Mouse (Mus musculus): ENCODE measurements around the gene Hnrnpa3.
"Not testable (repeated sequence)": the region's sequence is repeated elsewhere in the genome, so short reads cannot be mapped to it uniquely, and the experiment has no call there.

Gene Hnrnpa3

DNA sequence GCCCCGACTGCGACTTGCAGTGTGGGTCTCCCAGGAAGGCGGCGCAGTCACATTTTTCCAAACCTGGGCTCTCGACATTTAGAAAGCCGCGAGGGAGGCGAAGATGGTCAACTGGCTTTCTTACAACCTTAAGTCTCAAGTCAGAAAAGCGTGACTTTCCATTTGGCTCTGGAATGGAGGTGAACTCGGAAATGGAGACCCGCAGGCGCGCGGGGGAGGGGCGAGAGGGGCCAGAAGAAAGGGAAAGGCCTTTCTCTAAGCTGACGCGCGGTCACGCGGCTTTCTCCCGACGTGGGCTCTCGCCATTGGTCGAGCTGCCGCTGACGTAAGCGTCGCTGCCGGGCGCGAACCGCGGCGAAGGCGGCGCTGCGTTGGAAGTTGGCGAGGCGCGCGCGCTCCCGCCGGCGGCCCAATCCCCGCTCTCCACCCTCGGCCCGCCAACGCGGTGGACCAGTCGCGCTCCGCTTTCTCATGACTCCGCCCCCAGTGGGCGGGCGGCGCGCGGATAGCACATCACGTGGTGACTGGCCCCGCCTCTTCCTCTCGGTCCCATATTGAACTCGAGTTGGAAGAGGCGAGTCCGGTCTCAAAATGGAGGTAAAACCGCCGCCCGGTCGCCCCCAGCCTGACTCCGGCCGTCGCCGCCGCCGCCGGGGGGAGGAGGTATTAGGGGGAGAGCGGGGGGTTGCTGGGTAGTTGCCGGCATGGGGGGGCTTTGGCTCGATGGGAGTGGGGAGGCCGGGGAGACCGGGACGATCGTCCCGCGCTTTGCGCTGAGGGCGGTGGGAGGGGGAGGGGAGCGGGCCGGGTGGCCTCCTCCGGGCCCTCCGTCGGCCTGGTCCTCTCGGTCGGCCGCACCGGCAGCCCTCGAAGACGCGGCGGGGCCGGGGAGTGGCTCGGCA lies at the start of gene Hnrnpa3:
TSS of gene Hnrnpa3 (plus strand) at position 535 of the 902 bp plus-strand sequence.
- peak; percentile 99 for DNase-seq (ENCODE audit: low spot score)

GRCm38 (mm10) chr2:75609971-75610370 lies 49.1 kb upstream of the Hnrnpa3 start:
- no peak for DNase-seq (ENCODE audit: low spot score)

DNA sequence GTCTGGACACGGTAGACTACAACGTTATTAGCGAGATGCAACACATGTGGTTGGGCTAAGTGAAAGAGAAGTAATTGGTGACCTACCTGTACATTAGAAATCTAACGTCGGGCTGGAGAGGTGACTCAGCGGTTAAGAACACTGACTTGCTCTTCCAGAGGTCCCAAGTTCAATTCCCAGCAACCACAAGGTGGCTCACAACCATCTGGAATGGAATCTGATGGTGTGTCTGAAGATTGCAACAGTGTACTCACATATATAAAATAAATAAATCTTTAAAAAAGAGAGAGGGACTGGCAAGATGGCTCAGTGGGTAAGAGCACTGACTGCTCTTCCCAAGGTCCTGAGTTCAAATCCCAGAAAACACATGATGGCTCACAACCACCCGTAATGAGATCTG lies 48.5 kb upstream of the Hnrnpa3 start:
- not testable (repeated sequence) for DNase-seq (ENCODE audit: low spot score)

DNA sequence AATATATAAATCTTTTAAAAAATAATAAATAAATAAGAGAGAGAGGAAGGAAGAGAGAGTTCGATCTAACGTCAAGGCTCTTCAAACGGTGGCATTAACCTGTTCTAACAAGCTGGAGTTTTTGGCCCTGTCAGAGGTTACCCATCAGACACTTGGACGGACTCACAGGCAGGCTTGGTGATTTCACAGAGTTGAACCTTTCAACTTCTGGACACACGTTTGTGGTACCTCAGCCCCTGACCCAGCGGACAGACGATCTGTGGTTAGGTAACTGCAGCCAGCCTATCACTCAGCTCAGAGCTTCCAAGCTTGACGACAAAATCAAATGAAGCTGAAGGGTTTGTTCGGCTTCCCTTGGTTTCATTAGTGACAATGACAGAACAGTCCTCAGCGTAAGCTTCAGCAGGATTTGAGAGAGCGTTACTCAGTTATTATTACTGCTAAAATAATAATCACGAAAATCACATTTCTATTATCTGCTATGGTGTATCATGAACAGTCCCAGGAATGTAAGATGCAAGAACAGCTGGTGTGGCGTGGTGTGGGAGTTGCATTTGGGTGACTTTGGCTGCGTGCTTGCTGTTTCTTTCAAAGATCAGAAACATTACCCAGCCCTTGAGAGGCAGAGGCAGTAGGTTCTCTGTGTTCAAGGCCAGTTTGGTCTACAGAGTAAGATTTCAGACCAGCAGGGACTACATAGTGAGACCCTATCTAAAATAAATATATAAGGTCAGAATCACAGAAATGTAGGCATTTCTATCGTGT lies 47.8 kb upstream of the Hnrnpa3 start:
- DNase-seq (ENCODE audit: low spot score), result no peak

GRCm38 (mm10) chr2:75612006-75612405 lies 47.1 kb upstream of the Hnrnpa3 start:
- DNase-seq (ENCODE audit: low spot score), result no peak

DNA sequence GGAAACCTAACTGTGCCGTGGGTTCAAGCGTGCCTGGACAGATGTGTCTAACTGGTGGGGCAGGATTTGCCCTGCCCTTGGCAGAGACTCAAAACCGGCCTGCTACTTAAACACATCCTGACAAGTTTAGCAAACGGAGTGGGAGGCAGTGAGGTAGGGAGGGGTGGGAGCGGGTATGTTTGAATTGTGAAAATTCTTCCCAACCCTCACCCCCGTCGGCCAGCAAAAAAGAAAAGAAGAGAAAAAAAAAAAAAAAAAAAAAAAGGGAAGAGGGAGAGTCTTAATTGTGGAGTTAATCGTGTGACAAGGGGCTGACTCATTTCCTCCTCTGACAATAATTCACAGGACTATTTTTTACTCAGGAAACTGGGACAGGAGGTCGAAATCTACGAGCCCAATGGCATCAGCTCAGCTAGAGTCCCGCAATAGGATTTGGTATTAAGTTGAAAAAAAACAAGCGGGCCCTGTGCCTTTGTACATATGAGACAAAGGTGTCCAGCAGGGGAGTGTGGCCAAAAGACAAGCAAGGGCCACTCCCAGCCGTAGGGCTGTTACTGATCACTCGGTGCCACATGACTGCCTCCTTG lies 46.0 kb upstream of the Hnrnpa3 start:
- no peak for DNase-seq (ENCODE audit: low spot score)

DNA sequence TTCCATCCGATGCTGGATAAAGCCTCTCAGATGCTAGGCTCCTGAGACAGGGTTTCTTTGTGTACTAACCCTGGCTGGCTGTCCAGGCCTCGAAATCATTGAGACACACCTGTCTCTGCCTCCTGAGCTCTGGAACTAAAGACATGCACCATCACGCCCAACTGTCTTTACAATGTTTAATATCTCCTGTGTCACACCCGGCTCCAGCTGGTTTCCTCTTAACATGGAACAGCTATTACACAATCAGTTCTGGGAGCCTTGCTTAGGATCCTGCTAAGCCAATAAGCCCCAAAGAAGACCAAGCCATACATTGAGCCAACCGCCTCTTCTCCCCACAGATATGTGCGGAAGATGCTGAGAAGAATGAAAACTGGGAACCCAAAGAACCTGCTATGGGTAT lies 44.5 kb upstream of the Hnrnpa3 start:
- no peak for DNase-seq (ENCODE audit: low spot score)

GRCm38 (mm10) chr2:75616911-75617310 lies 42.1 kb upstream of the Hnrnpa3 start:
- DNase-seq (ENCODE audit: low spot score), result no peak

GRCm38 (mm10) chr2:75618712-75619111 lies 40.3 kb upstream of the Hnrnpa3 start:
- no peak for DNase-seq (ENCODE audit: low spot score)

- DNase-seq (ENCODE audit: low spot score), result no peak
Observed at GRCm38 (mm10) chr2:75621873-75622654, 37.0 kb upstream of the Hnrnpa3 start.

GRCm38 (mm10) chr2:75625086-75625485 lies 34.0 kb upstream of the Hnrnpa3 start:
- no peak for DNase-seq (ENCODE audit: low spot score)

DNA sequence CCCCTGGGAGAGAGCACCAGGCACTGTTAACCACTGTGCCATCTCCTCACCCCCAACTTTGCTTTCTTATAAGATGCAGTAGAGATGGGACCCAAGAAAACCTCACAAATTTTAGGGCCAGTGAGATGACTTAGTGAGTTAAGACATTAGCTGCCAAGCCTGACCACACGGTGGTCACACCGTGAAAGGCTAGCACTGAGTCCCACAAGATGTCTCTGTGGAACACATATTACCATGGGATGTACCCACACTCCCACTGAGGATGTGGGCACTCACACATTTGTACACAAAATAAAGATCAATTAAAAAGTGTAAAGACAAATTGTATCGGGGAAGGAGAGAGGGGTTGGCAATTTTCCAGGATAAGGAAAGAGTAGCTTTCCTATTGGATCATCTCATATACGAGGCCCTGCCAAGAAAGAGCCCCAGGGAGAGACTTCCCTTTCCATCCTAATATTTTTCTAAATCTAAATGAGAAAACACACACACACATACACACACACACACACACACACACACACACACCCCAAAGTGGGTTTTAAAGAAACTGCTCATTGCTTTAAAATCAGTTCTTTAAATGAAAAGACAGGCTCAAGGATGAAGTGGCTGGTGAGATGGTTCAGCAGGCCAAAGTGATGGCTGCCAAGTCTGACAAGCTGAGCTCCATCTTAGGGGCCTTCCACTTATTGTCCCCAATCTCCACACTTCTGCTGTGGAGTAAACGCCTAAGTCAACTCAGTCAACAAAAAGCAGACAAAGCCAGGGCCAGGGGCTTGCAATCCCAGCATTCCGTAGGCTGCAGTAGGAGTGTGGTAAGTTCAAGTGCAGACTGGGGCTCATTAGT lies 32.2 kb upstream of the Hnrnpa3 start:
- no peak for DNase-seq (ENCODE audit: low spot score)

- no peak for DNase-seq (ENCODE audit: low spot score)
Observed at GRCm38 (mm10) chr2:75628487-75628886, 30.6 kb upstream of the Hnrnpa3 start.

DNA sequence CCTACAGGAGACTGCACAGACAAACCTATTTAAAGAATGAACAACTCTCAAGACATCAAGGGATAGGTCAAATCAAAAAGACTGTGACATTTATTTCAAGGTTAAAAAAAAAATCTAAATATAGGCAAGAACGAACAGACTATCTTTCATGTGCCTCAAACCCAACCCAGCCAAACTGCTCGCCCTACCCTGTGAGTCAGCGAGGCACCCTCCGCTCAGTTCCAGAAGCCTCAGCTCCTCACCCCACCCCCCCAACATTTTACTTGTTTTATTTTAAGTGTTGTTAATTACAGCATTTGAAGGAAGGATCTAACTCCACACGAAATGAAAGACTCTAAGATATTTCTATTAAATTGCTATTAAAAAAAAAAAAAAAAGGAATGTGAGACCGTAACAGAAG lies 27.6 kb upstream of the Hnrnpa3 start:
- no peak for DNase-seq (ENCODE audit: low spot score)

- DNase-seq (ENCODE audit: low spot score), result no peak
Observed at GRCm38 (mm10) chr2:75632043-75632442, 27.0 kb upstream of the Hnrnpa3 start.

- no peak for DNase-seq (ENCODE audit: low spot score)
Observed at GRCm38 (mm10) chr2:75632721-75633181, 26.3 kb upstream of the Hnrnpa3 start.

DNA sequence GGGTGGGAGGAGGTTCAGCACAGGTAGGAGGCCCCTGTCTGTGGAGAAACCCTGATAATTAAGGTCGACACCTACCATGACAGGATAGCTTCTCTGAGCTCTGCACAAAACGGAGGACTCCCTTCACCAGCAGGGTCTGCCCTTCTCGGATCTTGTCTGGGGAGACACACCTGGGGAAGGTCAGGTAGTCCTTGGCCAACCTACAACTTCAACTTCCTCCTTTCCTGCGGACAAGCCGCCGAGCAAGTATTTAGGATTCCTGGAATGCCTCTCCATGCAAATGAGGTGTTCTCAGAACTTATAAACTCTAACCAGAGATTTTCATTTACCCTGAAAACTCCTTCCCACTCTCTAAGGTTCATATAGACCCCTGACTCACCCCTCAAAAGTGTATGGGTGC lies 25.7 kb upstream of the Hnrnpa3 start:
- no peak for DNase-seq (ENCODE audit: low spot score)

DNA sequence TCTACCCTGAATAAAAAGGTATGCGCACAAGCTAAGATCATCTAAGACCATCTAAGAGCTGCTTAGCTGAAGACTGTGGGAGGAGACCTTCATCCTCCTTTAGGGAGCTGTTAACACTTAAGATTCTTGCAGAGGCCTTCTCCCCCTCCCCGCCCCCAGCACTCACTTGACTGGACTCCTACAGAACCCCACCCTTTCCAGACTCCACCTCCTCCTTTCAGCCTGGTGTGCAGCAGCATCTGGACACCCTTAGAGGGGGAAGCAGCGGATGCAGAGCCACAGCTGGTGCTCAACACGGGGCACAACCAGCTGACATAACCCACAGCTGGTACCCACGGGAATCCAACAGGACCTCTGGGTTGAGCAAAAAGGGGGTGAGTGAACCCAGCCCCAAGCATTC lies 25.3 kb upstream of the Hnrnpa3 start:
- no peak for DNase-seq (ENCODE audit: low spot score)

DNA sequence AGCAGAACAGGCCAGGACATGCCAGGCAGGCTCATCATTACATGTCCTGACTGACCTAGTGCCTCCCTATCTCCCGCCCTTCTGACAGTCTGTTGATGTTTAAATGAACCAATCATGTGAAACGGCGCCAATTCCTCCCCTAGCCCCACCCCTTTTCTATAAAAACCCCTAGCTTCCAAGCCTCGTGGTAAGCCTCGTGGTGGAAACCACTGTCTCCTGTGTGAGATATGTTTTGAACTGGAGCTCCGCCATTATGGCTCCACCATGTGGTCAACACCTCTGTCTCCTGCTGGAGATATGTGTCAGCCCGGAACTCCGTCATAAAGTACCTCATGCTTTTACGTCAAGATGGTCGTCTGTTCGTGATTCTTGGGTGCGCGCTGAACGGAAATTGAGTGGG lies 24.6 kb upstream of the Hnrnpa3 start:
- not testable (repeated sequence) for DNase-seq (ENCODE audit: low spot score)

DNA sequence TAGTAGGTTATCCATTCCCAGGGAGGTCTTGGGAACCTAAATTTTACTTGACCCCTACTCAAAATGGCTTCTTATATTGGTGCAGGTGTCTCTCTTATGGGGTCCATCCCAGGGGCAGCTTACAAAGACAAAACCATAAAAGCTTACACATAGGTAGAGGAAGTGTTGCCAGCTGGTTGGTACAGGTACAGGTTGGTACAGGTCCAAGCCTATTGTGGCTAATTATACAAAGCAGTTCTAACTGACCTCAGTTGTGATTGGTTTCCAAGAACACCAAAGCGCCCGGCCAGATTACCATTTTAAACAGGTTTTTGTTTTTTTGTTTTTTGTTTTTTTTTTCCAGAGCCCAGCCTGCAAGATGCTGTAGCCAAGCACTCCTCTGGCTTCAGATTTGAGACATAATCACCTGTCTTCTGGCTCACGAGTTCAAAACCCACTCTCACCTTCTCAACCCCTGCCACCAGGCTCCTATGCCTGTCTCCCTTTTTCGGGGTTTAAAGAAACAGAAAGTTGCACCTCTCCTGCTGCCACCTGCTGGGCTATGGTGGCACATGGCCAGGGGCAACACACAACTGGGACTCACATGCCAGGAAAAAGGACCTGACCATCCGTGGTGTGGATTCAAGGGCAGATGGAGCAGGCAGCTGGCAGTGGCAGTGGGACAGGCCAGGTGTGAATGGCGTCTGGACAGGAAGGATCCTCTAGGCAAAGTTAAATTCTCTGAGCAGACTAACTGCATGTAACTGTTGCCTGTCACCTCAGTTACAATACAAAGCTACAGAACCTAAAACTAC lies 22.6 kb upstream of the Hnrnpa3 start:
- DNase-seq (ENCODE audit: low spot score), result no peak
